Mouse (Mus musculus) intestine, embryonic 14.5 days (tissue): ENCODE data around the gene Polr3gl. TPM values are rescaled to one million over a fixed set of nuclear protein-coding genes. Genes with fewer than 3 reads are reported as not detected.
A peak's percentile ranks its signal among the peaks of the same experiment; 100 is the strongest.
"Not testable (repeated sequence)": the region's sequence is repeated elsewhere in the genome, so short reads cannot be mapped to it uniquely, and the experiment has no call there.

Experiments
- ATAC-seq: fragments of 200-750 bp; cut with Nextera tagmentation; replicated peaks from 2 replicates; pipeline ENCODE4 v1.8.0; 2017; ENCODE audit warnings: low read depth, moderate number of reproducible peaks, moderate TSS enrichment, moderate library complexity; ENCODE audit not compliant: low FRiP score, low TSS enrichment
- DNase-seq: peaks from one replicate; pipeline ENCODE4 v3.0.0-alpha.2; 2018; ENCODE audit warnings: low spot score
- H3K27ac ChIP-seq: fragments of 300-500 bp; sonication (generic); 2 replicates; pipeline ENCODE4 v1.5.1; 2014; ENCODE audit warnings: low read depth, mild to moderate bottlenecking, control low read depth
- H3K27me3 ChIP-seq: fragments of 300-500 bp; sonication (generic); replicated peaks from 2 replicates; pipeline ENCODE4 v1.6.1; 2014; ENCODE audit warnings: low read length, control low read depth; ENCODE audit not compliant: control insufficient read depth, insufficient read depth
- H3K36me3 ChIP-seq: fragments of 300-500 bp; sonication (generic); 2 replicates; pipeline ENCODE4 v1.6.1; 2014; ENCODE audit warnings: low read length, control low read depth; ENCODE audit not compliant: control insufficient read depth, insufficient read depth
- H3K4me1 ChIP-seq: fragments of 300-500 bp; sonication (generic); replicated peaks from 2 replicates; pipeline ENCODE4 v1.6.1; 2014; ENCODE audit warnings: low read length, control low read depth, mixed read lengths; ENCODE audit not compliant: control insufficient read depth, insufficient read depth
- H3K4me2 ChIP-seq: fragments of 300-500 bp; sonication (generic); 2 replicates; pipeline ENCODE4 v1.6.1; 2014; ENCODE audit warnings: low read length
- H3K4me3 ChIP-seq: fragments of 300-500 bp; sonication (generic); 2 replicates; pipeline ENCODE4 v1.5.1; 2014; ENCODE audit warnings: low read depth, low read length, control low read depth, mixed read lengths
- H3K9ac ChIP-seq: fragments of 300-500 bp; sonication (generic); 2 replicates; pipeline ENCODE4 v1.6.1; 2014; ENCODE audit warnings: mild to moderate bottlenecking, low read length
- H3K9me3 ChIP-seq: fragments of 300-500 bp; sonication (generic); 2 replicates; pipeline ENCODE4 v1.6.1; 2016; ENCODE audit warnings: low read length, control low read depth; ENCODE audit not compliant: control insufficient read depth
- WGBS: fragments of 180-500 bp; shearing (Covaris S2); extraction: QIAGEN DNeasy Blood & Tissue Kit; methylation state at CpG from one replicate; pipeline ENCODE4 v1.1.7; 2014; 5-methylcytosine and 5-hydroxymethylcytosine counted together
- polyA plus RNA-seq: library from polyadenylated mRNA; unstranded; fragments of >200 nt; fragmentation: Nextera tagmentation; extraction: Ambion mirVana; gene quantifications from 2 replicates; pipeline ENCODE4 v1.2.1, GENCODE M21; 2014

Gene Polr3gl
- polyA plus RNA-seq, 1 experiment from 2014 or later, result 13.6 TPM

DNA sequence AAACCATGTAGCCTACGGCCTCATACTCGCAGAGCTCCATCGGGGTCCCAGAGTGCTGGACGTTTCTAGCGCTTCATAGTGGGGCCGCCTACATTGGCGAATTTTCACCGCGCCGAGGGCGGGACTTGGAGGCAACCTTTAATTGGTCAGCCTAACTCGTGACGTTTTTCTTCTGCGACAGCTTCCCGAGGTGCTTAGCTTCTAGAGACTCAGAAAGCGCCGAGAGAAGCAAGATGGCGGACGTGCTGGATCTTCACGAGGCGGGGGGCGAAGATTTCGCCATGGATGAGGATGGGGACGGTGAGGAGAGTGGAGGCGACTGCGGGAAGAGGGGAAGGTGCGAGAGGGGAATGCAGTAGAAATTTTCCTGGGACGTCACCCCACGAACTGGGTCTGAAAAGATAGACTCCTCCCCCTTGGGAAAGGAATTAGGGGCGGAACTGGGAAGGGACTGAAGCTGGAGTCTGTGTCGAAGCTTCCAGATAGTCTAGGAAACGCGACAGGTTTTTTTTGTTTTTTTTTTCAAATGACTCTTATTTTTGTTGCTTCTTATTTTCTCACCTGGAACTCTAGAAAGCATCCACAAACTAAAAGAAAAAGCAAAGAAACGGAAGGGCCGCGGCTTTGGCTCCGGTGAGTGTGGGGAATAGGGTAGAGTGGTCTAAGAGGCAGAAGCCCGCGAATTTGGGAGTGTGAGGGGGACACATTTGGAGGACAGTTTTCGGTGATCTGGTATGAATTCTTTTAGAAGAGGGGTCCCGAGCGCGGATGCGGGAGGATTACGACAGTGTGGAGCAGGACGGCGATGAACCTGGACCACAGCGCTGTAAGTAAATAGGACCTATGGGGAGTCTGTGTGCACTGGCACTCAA lies 36.0 kb upstream of the Polr3gl start, which contains the start of gene Rbm8a:
TSS of gene Rbm8a (plus strand) at position 205 of the 872 bp plus-strand sequence.
- Histone ChIP-seq H3K4me2 (peak within 1 kb of the TSS; percentile 81), H3K27me3 (no peaks in the 10 kb centered on the region), H3K36me3 (peaks cover 39% of the 10 kb centered on the region), H3K27ac (peak within 1 kb of the TSS; percentile 82), H3K4me1 (peaks cover 10% of the 10 kb centered on the region), H3K9ac (peak within 1 kb of the TSS; percentile 86), H3K9me3 (no peaks in the 10 kb centered on the region), H3K4me3 (peak within 1 kb of the TSS; percentile 61)
- peak; percentile 93 for ATAC-seq
- peak; percentile 98 for DNase-seq
- WGBS, result 1% methylated on average over 48 of the region's 48 CpGs

DNA sequence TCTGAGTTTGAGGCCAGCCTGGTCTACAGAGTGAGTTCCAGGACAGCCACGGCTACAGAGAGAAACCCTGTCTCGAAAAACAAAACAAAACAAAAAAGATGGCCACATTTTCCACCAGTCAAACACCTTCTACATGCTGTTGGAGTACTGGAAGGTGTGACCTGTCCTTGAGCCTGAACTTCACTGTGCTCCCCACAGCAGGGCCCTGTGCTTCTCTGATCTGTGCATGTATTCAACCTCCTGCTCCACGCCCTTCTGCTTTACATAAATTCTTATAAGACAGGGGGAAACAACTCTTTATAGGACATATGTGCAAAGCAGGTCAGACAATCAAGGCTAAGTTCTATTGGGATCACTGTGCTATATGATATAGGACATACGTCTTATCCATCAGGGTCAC lies 29.2 kb upstream of the Polr3gl start:
- H3K36me3 ChIP-seq, result peaks cover 67% of the 10 kb centered on the region
- no peaks in the 10 kb centered on the region for H3K4me1 ChIP-seq
- WGBS, result 89% methylated on average over 4 of the region's 4 CpGs
- no peak overlapping the region for H3K4me3 ChIP-seq
- H3K9ac ChIP-seq, result no peak overlapping the region
- ATAC-seq (no peak), DNase-seq (no peak)
- no peak overlapping the region for H3K4me2 ChIP-seq
- H3K27ac ChIP-seq, result no peak overlapping the region
- H3K27me3 ChIP-seq, result no peaks in the 10 kb centered on the region
- no peaks in the 10 kb centered on the region for H3K9me3 ChIP-seq

DNA sequence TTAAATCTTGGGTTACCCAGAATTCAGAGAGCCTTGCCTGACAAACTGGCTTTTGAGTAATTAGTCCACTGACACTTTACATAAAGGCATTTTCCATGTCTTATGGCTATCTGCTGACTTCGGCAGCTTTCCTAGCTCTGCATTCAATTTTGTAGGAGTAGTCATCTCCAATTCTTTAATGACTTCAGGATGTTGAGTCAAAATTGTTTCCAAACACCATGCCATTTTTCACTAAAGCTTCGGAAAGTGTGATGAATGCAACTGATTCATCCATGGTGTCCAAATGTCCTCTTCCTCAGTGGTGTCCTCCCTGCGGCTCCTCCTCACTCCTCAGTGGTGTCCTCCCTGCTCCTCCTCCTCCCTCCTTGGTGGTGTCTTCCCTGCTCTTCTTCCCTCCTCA lies 24.0 kb upstream of the Polr3gl start:
- no peak overlapping the region for H3K4me3 ChIP-seq
- H3K27ac ChIP-seq, result no peak overlapping the region
- H3K27me3 ChIP-seq, result no peaks in the 10 kb centered on the region
- no peak overlapping the region for H3K9ac ChIP-seq
- DNase-seq (no peak), ATAC-seq (no peak)
- H3K9me3 ChIP-seq, result no peaks in the 10 kb centered on the region
- WGBS, result 92% methylated on average over 3 of the region's 3 CpGs
- H3K4me2 ChIP-seq, result no peak overlapping the region
- H3K36me3 ChIP-seq, result peaks cover 70% of the 10 kb centered on the region
- H3K4me1 ChIP-seq, result no peaks in the 10 kb centered on the region

DNA sequence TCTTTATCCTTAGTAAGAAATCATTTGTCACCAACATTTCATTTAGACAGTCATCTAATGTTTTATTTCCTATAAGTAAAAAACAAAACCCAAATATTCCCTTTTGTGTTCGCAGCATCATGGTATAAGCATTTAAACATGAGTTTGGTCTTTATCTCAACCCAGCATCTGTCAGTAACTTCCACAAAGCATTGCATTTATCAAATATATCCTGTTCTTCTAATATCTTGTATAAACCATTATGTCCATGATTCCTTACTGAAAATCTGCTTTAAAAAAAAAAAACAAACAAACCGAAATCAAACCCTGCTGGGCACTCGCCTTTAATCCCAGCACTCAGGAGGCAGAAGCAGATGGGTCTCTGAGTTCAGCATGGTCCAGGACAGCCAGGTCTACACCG lies 12.6 kb upstream of the Polr3gl start:
- Histone ChIP-seq H3K27ac (no peak overlapping the region), H3K9me3 (no peaks in the 10 kb centered on the region), H3K4me1 (peaks cover 10% of the 10 kb centered on the region; the same call in 1 of the 2 replicates), H3K4me3 (no peak overlapping the region), H3K36me3 (peaks cover 18% of the 10 kb centered on the region), H3K9ac (no peak overlapping the region), H3K4me2 (no peak overlapping the region), H3K27me3 (no peaks in the 10 kb centered on the region)
- no peak for DNase-seq
- 92% methylated on average over 4 of the region's 4 CpGs for WGBS
- no peak for ATAC-seq

DNA sequence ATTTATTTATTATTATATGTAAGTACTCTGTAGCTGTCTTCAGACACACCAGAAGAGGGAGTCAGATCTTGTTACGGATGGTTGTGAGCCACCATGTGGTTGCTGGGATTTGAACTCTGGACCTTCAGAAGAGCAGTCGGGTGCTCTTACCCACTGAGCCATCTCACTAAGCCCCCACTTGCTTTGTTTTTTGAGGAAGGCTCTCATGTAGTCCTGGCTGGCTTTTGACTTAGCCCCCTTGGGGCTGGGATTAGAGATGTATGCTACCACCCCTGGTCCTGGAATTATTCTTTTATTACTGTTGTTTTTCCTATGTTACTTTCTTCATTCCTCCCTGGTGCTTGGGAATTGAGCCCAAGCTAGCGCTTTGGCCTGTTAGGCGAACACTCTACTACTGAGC lies 12.0 kb upstream of the Polr3gl start:
- not testable (repeated sequence) for H3K9me3 ChIP-seq, H3K27ac ChIP-seq, H3K4me2 ChIP-seq, H3K4me1 ChIP-seq, H3K4me3 ChIP-seq, DNase-seq, H3K27me3 ChIP-seq, ATAC-seq, H3K9ac ChIP-seq
- 94% methylated on average over 3 of the region's 4 CpGs for WGBS
- H3K36me3 ChIP-seq, result peaks cover 13% of the 10 kb centered on the region

DNA sequence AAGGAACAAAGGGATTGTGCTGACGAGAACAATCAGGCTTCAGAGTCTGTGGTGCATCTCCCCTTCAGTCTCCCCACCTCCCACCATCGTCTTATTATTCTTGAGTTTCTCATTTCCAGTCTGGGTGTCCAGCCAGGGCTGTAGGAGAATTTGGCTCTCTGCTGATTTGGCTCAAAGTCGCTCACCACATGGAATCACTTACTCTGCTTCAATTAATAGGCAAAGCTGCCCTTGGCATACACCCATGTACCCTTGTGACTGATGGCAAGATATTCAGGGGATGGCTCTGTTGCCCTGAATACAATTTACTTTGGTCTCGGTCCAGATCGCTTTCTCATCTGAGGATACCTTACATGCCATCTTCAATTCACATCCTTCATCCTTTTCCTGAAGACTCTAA lies 9.3 kb upstream of the Polr3gl start:
- ATAC-seq (no peak), DNase-seq (no peak)
- Histone ChIP-seq H3K27me3 (0 out of 2 replicates have a peak, but pooled peaks cover 9% of the 10 kb centered on the region), H3K36me3 (peaks cover 10% of the 10 kb centered on the region; the same call in 1 of the 2 replicates), H3K27ac (no peak overlapping the region), H3K9me3 (no peaks in the 10 kb centered on the region), H3K4me3 (peak overlapping the region; percentile 65), H3K9ac (peak overlapping the region; percentile 70), H3K4me2 (peak overlapping the region; percentile 74), H3K4me1 (peaks cover 18% of the 10 kb centered on the region)
- 69% methylated on average over 5 of the region's 5 CpGs for WGBS

DNA sequence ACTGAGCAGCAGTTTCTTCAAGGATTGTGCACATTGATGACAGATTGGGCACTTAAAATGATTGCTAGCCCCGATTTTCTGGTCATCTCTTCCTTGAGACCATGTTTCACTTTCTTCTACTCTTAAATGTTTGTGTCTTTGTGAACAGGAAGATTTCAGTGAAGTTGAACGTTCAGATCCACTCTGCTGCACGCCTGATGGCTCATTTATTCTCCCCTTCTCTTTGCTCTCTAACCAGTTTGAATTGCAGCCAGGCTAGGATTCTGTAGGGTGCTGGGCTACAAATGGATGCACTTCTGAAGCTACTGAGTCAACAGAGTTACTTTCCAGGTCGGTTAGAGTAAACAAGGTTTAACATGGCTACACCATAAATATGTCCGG lies 8.7 kb upstream of the Polr3gl start:
- DNase-seq, result no peak
- peak overlapping the region; percentile 70 for H3K9ac ChIP-seq

DNA sequence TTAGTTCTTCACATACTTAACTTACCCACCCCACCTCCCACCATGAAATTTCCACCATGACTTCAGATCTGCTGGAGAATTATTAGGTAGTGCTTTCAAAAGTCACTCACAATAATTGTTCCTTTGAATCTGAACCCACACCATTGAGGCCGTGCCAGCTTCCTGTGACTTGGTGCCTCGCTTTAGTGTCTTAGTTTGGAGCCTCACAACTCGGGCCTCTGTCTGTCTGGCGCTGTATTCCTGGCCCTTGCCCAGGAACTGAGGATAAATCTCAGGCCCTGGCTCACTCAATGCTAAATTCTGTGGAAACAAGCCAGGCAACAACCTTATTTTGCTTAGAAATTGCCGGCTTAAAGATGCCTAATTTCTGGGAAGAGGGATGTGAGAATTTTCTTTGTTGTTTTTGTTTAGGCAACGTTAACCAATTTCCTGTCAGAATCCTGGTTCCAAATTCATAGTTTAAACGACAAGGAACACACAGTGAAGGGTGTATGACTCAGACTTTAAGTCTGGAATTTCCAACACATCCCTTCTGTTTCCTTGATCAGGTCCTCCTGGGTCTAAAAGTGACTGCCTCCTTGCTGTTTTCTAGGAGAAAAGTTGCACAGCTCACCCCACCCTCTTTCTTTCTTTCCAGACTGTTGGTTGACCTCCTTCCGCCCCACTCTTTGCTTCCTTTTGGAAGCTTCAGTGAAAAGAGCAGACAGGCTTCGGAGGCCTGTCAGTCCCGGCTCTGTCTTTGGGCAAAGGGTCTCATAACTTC lies 8.1 kb upstream of the Polr3gl start:
- ATAC-seq, result no peak
- 22% methylated on average over 10 of the region's 10 CpGs for WGBS
- Histone ChIP-seq H3K9ac (peak overlapping the region; percentile 70), H3K27me3 (0 out of 2 replicates have a peak, but pooled peaks cover 9% of the 10 kb centered on the region), H3K4me2 (peak overlapping the region; percentile 74), H3K9me3 (no peaks in the 10 kb centered on the region), H3K36me3 (peaks cover 10% of the 10 kb centered on the region; the same call in 1 of the 2 replicates), H3K27ac (peak overlapping the region; percentile 94), H3K4me3 (peak overlapping the region; percentile 65), H3K4me1 (peaks cover 22% of the 10 kb centered on the region)
- no peak for DNase-seq

More for the DNA sequence above, 8.7 kb upstream of the Polr3gl start:
- 23% methylated on average over 5 of the region's 5 CpGs for WGBS
- H3K4me3 ChIP-seq, result peak overlapping the region; percentile 65
- H3K36me3 ChIP-seq, result peaks cover 10% of the 10 kb centered on the region; the same call in 1 of the 2 replicates
- H3K27ac ChIP-seq, result peak overlapping the region; percentile 94
- H3K4me1 ChIP-seq, result peaks cover 20% of the 10 kb centered on the region
- peak overlapping the region; percentile 74 for H3K4me2 ChIP-seq
- ATAC-seq, result no peak
- H3K9me3 ChIP-seq, result no peaks in the 10 kb centered on the region
- H3K27me3 ChIP-seq, result 0 out of 2 replicates have a peak, but pooled peaks cover 9% of the 10 kb centered on the region
